Mouse (Mus musculus) T-cell, adult 2 months (primary cell): ENCODE measurements at regions not wholly inside any gene's neighbourhood (a gene's known extent, or its start where the extent isn't known, plus 50 kb on each side); places are given as distances from the start of the nearest gene placed in this dataset.

Experiments used
- DNase-seq: peaks from one replicate; pipeline ENCODE4 v3.0.0; 2022; ENCODE audit warnings: low spot score

DNA sequence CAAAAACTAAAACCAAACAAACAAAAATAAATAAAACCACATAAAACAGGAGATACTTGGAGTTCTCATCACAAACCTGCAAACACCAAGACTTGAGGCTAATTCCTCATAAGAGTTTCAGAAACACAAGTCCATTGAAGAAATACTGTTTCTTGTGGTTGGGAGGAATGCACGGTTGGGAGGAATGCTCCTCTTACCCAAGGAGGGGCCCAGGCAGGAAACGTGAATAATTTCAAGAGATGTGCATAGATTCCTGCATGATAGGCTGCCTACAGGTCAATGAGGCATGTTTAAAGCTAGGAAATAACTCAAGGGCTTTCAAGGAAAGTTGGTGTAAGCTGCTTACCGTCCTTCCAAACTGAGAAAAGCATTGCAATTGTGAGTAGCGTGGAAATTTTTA, 243.7 kb downstream of the Fam49a start:
- DNase-seq: no peak

DNA sequence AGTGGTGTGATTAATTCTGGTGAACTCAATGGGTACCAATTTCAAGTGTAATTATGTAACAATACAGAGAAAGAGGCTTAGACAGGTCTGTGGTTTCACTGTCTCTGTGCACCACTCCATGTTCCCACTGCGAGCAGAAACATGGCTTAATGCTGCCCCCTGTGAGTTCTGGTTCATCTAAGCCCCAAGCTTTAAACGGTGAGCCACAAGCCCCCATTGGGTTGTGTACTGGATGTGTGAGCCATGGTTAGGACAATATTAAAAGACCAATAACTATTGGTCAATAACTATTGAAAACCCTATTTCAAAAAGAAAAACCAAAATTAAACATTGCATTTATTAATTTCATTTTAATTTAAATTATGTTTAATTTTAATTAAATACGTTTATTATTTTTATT, 238.0 kb downstream of the Fam49a start:
- no peak for DNase-seq

DNA sequence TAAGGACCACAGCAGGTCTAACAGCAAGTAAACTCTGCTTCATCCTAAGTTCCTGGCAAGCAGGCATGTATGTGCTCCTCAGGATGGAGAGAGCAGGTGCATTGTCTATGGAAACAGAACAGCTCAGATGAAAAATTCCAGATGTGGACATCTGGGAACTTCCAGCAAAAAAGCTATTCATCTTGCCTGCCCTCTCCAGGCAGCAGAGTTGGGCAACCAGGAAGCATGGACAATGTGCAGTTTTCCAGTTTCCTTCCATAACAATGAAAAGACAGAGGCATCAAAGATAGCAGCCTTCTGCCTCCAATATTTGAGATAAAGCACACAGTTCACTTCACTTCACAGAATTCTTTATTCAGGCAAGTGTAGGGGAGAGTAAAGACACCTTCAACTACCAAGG, 236.7 kb downstream of the Fam49a start:
- no peak for DNase-seq

DNA sequence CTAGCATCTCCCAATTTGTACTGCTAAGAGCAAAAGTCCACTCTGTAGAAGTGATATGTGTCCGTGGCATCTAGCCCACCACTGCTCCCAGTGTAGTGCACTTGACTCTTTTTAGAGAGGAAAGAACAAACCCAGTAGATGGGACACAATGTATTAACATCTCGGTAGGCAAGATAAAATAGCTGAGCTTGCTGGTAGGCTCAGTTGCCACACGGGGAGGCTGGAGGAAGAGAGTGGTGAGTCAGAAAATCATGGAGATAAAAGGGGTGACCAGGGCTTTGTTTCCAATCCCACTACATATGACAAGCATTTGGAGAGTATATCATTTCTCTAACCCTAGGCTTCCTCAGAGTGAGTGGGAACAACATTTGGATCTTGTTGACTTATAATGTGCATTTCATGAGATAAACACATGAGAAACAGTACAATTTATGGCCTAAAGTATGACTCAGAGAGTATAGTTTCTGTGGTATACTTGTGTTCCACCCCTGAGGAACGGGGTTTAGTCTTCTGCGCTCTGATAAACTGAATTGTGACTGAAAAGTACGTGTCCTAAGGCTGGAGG, 235.4 kb downstream of the Fam49a start:
- DNase-seq: no peak

DNA sequence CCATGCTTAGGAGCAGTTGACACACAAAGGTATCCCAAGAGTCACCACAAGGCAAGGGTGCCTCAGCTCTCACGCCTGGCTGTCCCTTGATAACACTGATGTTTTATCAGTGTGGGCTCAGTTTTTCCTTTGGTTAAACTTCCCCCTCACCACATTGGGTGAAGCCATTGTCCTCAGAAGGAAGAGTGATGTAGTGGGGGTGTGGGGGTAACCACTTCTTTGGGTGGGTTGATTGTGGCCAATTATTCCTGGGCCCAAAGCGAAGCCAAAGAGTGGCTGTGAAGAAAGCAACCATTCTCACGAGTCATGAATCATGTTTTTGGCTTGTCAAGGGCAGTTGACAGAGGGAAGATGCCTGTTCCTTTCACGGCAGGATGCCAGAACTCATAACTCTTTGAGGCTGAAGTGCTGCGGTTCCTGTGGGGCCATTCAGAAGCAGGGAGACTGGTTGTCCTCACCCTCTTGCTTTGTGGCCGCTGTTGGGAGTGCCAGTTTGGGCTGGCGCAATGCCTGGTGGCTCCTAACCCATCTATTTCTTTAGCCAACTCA, 234.7 kb downstream of the Fam49a start:
- no peak for DNase-seq

DNA sequence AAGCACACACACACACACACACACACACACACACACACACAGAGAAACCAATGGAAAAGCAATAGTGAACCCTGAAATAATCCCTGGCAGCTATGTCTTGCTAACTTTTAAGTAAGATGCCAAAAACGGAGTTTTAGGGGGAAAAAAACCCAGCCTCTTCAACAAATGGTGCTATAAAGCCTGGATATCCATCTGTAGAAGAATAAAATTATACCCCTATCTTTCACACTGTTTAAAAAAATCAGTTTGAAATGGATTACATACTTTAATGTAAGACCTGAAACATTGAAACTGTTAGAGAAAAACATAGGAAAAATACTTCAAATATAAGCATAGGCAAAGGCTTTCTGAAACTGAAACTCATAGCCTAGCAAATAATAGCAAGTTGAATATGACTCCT, 228.2 kb downstream of the Fam49a start:
- DNase-seq: no peak

DNA sequence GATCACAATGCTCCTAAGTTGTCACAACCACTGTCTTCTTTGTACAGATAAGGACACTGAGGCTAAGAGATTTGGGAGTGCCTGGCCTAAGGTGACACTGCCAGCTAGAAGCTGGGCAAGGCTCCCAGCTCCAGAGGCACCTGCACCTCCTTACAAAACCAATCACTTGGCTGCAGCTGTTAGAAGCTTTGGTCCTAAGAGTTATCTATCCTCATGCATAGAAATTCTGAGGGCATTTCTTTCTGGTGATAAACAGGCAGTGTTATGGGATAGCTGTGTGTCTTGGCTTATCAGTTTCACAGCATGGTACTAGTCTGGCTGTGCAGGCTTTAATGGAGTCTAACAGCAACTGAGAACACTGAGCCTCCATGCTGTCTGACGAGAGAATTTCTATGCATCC, 226.2 kb downstream of the Fam49a start:
- DNase-seq: no peak

DNA sequence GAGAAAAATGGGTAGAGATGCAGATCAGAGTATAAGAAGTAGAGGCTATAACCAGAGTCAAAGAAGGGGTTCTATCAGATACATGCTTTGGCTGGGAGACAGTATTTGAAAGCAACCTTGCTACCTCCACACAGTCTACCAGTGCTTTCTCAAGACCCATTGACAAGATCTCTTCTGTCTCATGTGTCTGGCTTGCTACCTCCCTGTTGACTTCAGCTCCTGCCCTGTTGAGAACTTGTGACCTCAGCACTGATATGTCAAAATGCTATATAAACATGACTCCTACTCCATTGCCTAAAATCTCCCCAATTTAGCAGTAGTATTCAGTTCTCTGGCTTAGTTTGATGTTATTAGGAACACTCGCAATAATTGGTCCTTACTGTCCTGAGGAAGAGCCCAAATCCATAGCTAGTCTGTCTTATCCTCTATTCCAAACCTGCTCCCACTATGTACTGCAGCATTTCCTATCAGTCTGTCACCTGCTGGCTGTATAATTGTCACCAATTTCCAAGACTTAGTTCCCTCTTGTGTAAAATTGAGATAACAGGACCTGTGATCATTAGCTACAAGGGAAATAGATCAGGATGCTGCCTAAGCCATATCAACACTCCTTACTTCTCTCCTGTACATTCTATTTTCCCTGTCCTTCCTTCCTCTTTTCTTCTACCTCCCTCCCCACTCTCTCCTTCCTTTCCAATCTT, 224.9 kb downstream of the Fam49a start:
- DNase-seq: no peak

DNA sequence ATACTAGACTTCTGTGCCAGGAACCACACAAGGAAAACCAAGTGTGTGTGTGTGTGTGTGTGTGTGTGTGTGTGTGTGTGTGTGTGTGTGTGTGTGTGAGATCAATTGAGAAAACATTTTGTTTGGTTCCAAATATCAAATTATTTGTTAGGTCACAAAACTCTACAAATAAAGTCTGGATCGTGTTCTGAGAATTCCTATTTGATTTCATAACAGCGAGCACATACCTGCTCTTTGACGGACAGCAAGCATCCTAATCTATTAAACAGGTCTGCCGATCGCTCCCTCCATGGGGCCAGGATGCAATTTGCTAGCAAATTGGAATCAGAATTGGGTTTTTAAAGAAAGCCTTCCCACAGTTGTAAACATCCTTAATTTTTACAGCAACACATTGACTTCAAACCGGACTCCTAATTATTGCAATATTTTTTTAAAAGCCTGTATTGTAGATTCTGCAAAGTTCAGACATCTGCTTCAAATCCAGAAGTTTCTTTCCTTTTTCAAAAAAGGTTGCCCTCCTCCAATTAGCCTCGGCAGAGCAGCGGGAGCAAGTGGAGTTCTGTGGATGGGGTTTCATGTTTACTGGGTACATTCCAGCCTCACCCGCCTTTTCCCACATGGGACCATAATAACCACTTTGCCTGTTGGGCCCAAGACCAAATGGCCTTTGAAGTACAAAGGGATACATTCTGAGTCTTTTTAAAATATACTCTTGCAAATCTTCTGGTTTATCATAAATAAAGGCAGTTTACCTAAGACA, 223.2 kb downstream of the Fam49a start:
- no peak for DNase-seq

DNA sequence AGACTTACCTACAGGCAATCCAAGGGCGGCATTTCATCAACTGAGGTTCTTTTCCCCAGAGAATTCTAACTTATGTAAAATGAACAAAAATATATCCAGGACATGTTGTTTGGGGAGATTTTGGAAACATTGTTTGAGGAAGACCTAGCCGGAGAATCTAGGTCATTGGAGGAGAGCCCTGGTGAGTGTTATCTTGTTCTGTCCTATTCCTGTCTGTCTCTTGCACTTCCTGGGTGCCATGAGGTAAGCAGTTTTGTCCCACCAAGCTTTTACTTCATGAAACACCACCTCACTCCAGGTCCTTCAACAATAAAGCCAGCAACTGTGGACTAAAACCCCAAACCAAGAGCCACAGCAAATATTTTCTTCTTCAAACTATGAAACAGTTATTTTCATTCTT, 218.5 kb downstream of the Fam49a start:
- DNase-seq: no peak

DNA sequence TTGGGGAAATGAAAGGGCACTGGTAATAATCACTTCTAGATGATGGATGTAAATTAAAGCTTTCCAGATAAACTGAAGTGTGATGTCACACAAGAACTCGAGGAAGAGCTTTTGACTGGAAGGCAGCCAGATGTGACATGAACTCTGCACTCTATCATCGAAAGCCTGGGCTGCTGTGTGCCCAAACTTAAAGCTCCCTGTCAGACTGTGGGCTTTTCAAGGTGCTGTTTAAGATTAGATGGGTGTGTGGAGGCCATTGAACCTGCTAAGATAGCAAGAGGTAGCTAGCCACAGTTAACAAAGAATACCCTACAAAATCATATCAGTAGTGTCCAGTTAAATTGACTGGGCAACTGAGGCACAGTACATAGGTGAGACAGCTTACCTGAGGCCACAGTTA, 190.1 kb downstream of the Fam49a start:
- DNase-seq: no peak

DNA sequence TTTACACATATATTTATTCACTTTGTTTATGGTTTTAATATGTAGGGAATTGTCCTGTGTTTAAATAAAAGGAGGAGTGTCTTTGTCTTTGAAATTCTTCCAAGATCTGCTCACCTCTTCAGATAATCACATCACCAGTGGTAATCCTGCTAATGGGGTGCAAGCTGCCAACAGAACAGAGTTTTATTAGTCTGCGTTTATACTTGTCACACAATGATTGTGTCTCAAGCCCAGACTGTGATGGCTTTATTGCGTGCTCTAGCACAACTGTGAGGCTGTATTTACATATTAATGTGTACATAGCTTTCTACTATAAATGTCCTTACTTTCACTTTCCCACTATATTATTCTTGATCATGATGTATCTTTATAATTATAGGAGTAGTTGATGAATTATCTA, 184.8 kb downstream of the Fam49a start:
- DNase-seq: no peak

DNA sequence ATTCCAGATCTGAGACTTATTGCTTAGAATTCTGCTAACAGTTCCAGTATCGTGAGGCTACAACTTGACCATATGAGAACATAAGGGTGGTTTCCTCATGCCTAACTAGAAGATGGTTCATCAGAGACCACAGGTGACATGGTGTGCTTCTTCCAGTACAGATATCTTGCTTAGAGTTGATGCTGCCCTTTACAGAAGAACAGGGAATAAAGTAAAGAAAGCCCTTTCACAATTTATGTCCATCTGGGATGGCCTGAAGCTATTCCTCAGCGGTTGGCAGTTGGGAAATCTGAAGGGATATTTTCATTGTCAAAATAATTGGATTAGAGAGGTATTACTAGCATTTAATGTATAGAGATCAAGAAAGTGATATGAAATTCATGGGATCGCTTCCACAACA, 184.3 kb downstream of the Fam49a start:
- no peak for DNase-seq

DNA sequence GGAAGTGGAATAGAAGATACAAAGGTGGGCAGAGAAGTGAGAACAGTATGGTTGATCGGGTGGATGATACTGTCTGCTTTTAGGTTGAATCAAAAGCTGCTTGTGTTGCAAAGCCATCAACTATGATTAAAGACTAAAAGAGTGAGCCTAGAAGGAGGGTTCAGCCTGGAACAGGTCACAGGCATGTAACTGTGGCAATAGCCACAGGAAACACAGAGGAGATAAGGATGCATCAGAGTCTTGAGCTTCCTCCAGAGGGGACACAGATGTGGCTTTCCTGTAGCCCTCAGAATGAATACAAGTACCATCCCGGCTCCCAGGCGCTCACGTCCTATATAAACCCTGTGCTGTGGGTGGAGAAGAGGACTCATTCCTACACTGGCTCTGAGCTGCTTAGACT, 180.9 kb downstream of the Fam49a start:
- DNase-seq: no peak

DNA sequence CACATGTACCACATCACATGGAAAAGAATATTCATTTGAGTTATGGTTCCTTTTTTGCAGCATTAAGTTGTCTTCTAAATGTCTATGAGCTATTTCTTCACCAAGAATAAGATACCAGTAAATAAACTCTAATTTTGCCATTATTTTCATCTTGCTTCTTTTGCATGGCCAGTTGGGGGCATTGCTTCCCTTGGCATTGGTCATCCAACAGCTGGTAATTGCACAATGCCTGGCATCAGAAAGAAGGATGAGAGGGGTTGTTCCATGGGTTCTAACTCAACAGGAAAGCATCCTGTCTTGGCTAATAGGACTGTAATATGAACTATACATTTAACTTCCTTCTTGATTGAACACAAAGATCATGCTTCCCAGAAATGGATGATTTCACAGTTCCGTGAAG, 174.4 kb downstream of the Fam49a start:
- no peak for DNase-seq

DNA sequence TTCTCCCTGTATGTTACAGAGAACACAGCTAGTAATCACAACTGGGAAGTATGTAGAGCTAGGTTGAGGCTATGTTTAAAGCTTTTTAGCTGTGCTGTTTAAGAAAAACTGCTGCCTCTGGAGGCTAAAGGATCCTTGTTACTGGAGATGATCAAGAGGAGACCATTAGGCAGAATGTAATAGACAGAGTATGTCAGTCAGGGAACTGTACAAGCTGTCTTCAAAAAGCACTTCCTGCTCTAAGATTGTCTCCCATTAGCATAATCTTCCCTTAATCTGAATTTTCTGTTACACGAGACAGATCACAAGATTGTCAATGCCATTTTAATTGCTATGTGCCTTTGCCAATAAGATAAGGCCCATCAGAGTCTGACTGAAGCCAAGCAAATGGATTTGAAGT, 170.7 kb downstream of the Fam49a start:
- no peak for DNase-seq
